Mouse (Mus musculus) left cerebral cortex, postnatal 14 days (tissue): Measurements from ENCODE around the gene Adgrg6. TPM values are rescaled to one million over a fixed set of nuclear protein-coding genes. Genes with fewer than 3 reads are reported as not detected.

Experiments used
- DNase-seq, 2 experiments: peaks; one replicate each; pipeline ENCODE4 v3.0.0; 2021 to 2022; ENCODE audit warnings: low spot score in 2 of 2, mixed read lengths in 1 of 2
- intact Hi-C: fragments of 180-260 bp; cut with DNase I; formaldehyde crosslinking; loops from one replicate; pipeline ENCODE4 v1.15.1; 2025
- total RNA-seq, 2 experiments: library from RNA; stranded (reverse); gene quantifications; 2 replicates each; pipeline ENCODE4 v1.2.3; 2021

Adgrg6 gene
- total RNA-seq, 2 experiments from 2014 or later: 3.1 to 3.4 TPM

- intact Hi-C loops: no loop called here
- no peak for DNase-seq
Observed at GRCm38 (mm10) chr10:14511157-14511556, 34.3 kb downstream of the Adgrg6 start.

- DNase-seq: no peak
- intact Hi-C loops: no loop called here
Observed at GRCm38 (mm10) chr10:14495658-14496057, 49.8 kb downstream of the Adgrg6 start.

GRCm38 (mm10) chr10:14495204-14495603 is 50.3 kb downstream of the Adgrg6 start:
- intact Hi-C loops: no loop called here

GRCm38 (mm10) chr10:14491838-14492237 is 53.6 kb downstream of the Adgrg6 start:
- no peak for DNase-seq
- intact Hi-C loops: no loop called here

More at GRCm38 (mm10) chr10:14495204-14495603, 50.3 kb downstream of the Adgrg6 start:
- DNase-seq: no peak

GRCm38 (mm10) chr10:14483257-14483656 is 62.2 kb downstream of the Adgrg6 start:
- intact Hi-C loops: no loop called here

GRCm38 (mm10) chr10:14482483-14482882 is 63.0 kb downstream of the Adgrg6 start:
- peak; percentile 26 to 37 for DNase-seq
- intact Hi-C loops: no loop called here

More at GRCm38 (mm10) chr10:14483257-14483656, 62.2 kb downstream of the Adgrg6 start:
- DNase-seq: no peak

- intact Hi-C loops: no loop called here
- DNase-seq: peak; percentile 5 to 7
Observed at GRCm38 (mm10) chr10:14480928-14481327, 64.5 kb downstream of the Adgrg6 start.

- intact Hi-C loops: no loop called here
- DNase-seq: no peak
Observed at GRCm38 (mm10) chr10:14476393-14476792, 69.1 kb downstream of the Adgrg6 start.

- intact Hi-C loops: no loop called here
- no peak for DNase-seq
Observed at GRCm38 (mm10) chr10:14475641-14476040, 69.8 kb downstream of the Adgrg6 start.

GRCm38 (mm10) chr10:14474541-14475305 is 70.7 kb downstream of the Adgrg6 start:
- intact Hi-C loops: no loop called here
- no peak for DNase-seq

- intact Hi-C loops: no loop called here
- no peak for DNase-seq
Observed at GRCm38 (mm10) chr10:14471039-14471550, 74.4 kb downstream of the Adgrg6 start.

- intact Hi-C loops: no loop called here
- DNase-seq: no peak
Observed at GRCm38 (mm10) chr10:14468623-14469022, 76.8 kb downstream of the Adgrg6 start.

GRCm38 (mm10) chr10:14463796-14464511 is 81.5 kb downstream of the Adgrg6 start:
- intact Hi-C loops: no loop called here
- DNase-seq: no peak

GRCm38 (mm10) chr10:14460933-14461514 is 84.4 kb downstream of the Adgrg6 start:
- intact Hi-C loops: no loop called here
- DNase-seq: no peak

GRCm38 (mm10) chr10:14460252-14460932 is 85.1 kb downstream of the Adgrg6 start:
- intact Hi-C loops: no loop called here
- DNase-seq: no peak

- intact Hi-C loops: no loop called here
- no peak for DNase-seq
Observed at GRCm38 (mm10) chr10:14459819-14460218, 85.6 kb downstream of the Adgrg6 start.

GRCm38 (mm10) chr10:14459330-14459729 is 86.1 kb downstream of the Adgrg6 start:
- no peak for DNase-seq

GRCm38 (mm10) chr10:14454481-14454880 is 91.0 kb downstream of the Adgrg6 start:
- no peak for DNase-seq
- intact Hi-C loops: no loop called here

More at GRCm38 (mm10) chr10:14459330-14459729, 86.1 kb downstream of the Adgrg6 start:
- intact Hi-C loops: no loop called here

GRCm38 (mm10) chr10:14451811-14452210 is 93.6 kb downstream of the Adgrg6 start:
- intact Hi-C loops: loop anchor here (2.0 kb wide), 1 partner anchor 253 kb away; the partner anchor contains the start of genes Nmbr and Vta1
- peak; percentile 15 to 17 for DNase-seq
